ENCODE assay signal across 20 mouse cellular contexts in the genomic region with DNA sequence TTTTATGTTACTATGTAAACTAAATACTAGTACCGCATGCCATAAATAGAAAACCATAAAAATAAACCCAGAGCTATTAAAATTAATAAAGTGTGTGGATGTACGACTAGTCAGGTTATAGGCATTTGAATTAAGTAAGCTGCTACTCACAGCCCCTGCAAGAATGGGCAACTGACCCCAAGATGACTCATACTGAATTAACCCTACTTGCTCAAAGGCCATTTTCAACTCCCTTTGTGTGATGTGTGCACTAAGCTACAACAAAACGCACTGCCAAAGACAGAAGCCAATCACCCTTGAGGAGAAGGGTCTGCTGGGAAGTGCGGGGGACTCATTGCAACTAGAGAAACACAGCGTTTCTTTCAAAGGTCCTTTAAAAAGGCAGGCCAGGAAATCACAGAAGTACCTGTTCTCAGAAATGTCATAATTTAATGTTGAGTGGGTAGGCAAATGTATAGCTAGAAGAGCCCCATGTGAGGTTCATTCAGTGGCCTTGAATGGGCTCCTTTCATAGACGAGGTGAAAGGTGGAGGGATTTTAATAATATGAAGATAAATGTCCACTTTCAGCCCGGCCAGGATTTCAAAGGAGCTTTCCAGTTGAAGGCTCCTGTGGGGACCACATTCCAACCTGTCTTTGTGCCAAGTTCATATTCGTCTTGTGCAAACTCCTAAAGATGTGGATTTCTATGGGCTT.
DNase-seq lines count a peak whose midpoint lies in the region; ATAC-seq and TF ChIP-seq lines count a peak whose summit lies in the region.
"Had no signal": no experiment of that assay in that cellular context is flagged by ENCODE, and none has a peak within 500 bp of the region (broad histone marks: within the 10 kb centered on the region; RNA-seq: fewer than 3 reads in every experiment).

No protein-coding gene starts in this region.

- H3K27ac ChIP-seq in hindbrain, embryonic 12.5 days, result 0 out of 2 replicates have a peak overlapping the region, but pooled peaks have one; percentile 1
- H3K27ac ChIP-seq in hindbrain, postnatal 0 days, result no peak overlapping the region
- H3K27ac ChIP-seq in lung, embryonic 15.5 days, result peak overlapping the region; percentile 81
- H3K27ac ChIP-seq in embryonic fibroblast, embryonic 13.5 days (ENCODE audit: insufficient read depth, low read length), result peak overlapping the region; percentile 12
- no peak overlapping the region for H3K27ac ChIP-seq in limb, embryonic 14.5 days (replicated peaks; ENCODE audit: low read depth, low read length)
- H3K27ac ChIP-seq: embryonic facial prominence, embryonic 12.5 days; forebrain, embryonic 13.5 days; heart, embryonic 10.5 days; intestine, embryonic 15.5 days had no signal

- TF ChIP-seq POLR2A in lung, adult 2 months (IDR thresholded peaks at IDR 0.05; ENCODE audit: borderline replicate concordance, extremely low read depth, low read depth, low read length), result no peak
- TF ChIP-seq POLR2A in embryonic fibroblast, embryonic 13.5 days (IDR thresholded peaks at IDR 0.05; ENCODE audit: low read depth, low read length), result no peak
- no peak for TF ChIP-seq POLR2A in limb, embryonic 14.5 days (IDR thresholded peaks at IDR 0.05; ENCODE audit: borderline replicate concordance, extremely low read depth, insufficient read depth, insufficient read length)

- peaks cover 13% of the 10 kb centered on the region; the same call in 1 of the 2 replicates for H3K36me3 ChIP-seq in hindbrain, embryonic 12.5 days
- peaks cover 3% of the 10 kb centered on the region; the same call in 1 of the 2 replicates for H3K36me3 ChIP-seq in hindbrain, postnatal 0 days (ENCODE audit: insufficient read depth, low read length)
- peaks cover 7% of the 10 kb centered on the region; the same call in 1 of the 2 replicates for H3K36me3 ChIP-seq in lung, embryonic 15.5 days
- peaks cover 11% of the 10 kb centered on the region for H3K36me3 ChIP-seq in limb, embryonic 14.5 days (ENCODE audit: control insufficient read depth, insufficient read depth, low read length)
- H3K36me3 ChIP-seq: intestine, embryonic 15.5 days had no signal

- H3K27me3 ChIP-seq in hindbrain, embryonic 12.5 days, result no peaks in the 10 kb centered on the region
- no peaks in the 10 kb centered on the region for H3K27me3 ChIP-seq in hindbrain, postnatal 0 days (ENCODE audit: insufficient read depth, low read length)
- H3K27me3 ChIP-seq in lung, embryonic 15.5 days, result no peaks in the 10 kb centered on the region
- H3K27me3 ChIP-seq in limb, embryonic 14.5 days (ENCODE audit: control insufficient read depth, insufficient read depth, low read length), result no peaks in the 10 kb centered on the region
- H3K27me3 ChIP-seq: CH12.LX; embryonic facial prominence, embryonic 12.5 days; forebrain, embryonic 13.5 days; intestine, embryonic 15.5 days had no signal

- H3K4me3 ChIP-seq in hindbrain, embryonic 12.5 days, result no peak overlapping the region
- H3K4me3 ChIP-seq in hindbrain, postnatal 0 days (ENCODE audit: low read length), result no peak overlapping the region
- no peak overlapping the region for H3K4me3 ChIP-seq in lung, embryonic 15.5 days
- H3K4me3 ChIP-seq in lung, adult 2 months (replicated peaks; ENCODE audit: extremely low read depth, low read depth, low read length), result no peak overlapping the region
- H3K4me3 ChIP-seq in embryonic fibroblast, embryonic 13.5 days (ENCODE audit: insufficient read depth, low read length), result no peak overlapping the region
- H3K4me3 ChIP-seq in limb, embryonic 14.5 days (replicated peaks; ENCODE audit: low read length), result no peak overlapping the region
- H3K4me3 ChIP-seq: embryonic facial prominence, embryonic 12.5 days; forebrain, embryonic 13.5 days; heart, embryonic 10.5 days; intestine, embryonic 15.5 days had no signal

- no peak overlapping the region for H3K9ac ChIP-seq in hindbrain, embryonic 12.5 days
- H3K9ac ChIP-seq in hindbrain, postnatal 0 days (replicated peaks; ENCODE audit: low read length), result no peak overlapping the region
- H3K9ac ChIP-seq in lung, embryonic 15.5 days, result no peak overlapping the region
- no peak overlapping the region for H3K9ac ChIP-seq in limb, embryonic 14.5 days (ENCODE audit: low read depth, low read length, severe bottlenecking)
- H3K9ac ChIP-seq: embryonic facial prominence, embryonic 12.5 days; forebrain, embryonic 13.5 days; intestine, embryonic 15.5 days had no signal

- no peaks in the 10 kb centered on the region for H3K9me3 ChIP-seq in hindbrain, embryonic 12.5 days (replicated peaks)
- H3K9me3 ChIP-seq in hindbrain, postnatal 0 days (ENCODE audit: low read length), result no peaks in the 10 kb centered on the region
- no peaks in the 10 kb centered on the region for H3K9me3 ChIP-seq in lung, embryonic 15.5 days
- no peaks in the 10 kb centered on the region for H3K9me3 ChIP-seq in limb, embryonic 14.5 days (ENCODE audit: control insufficient read depth, low read length)
- H3K9me3 ChIP-seq: embryonic facial prominence, embryonic 12.5 days; forebrain, embryonic 13.5 days; heart, embryonic 10.5 days; intestine, embryonic 15.5 days had no signal

- no peak for DNase-seq in hindbrain, postnatal 0 days (ENCODE audit: low spot score)
- no peak for DNase-seq in lung, adult 2 months
- DNase-seq in limb, embryonic 14.5 days (ENCODE audit: low spot score), result peak; percentile 45
- no peak for DNase-seq in MN1 (ENCODE audit: low spot score)
- DNase-seq: adrenal gland, postnatal 14 days; cerebellum, adult 11-12 months; cerebellum, adult 9-10 months; cerebellum, postnatal 25 days; gastrocnemius, postnatal 36 days; heart, adult 11 months; heart, postnatal 10 days; heart, postnatal 4 days had no signal

- ATAC-seq in hindbrain, embryonic 12.5 days (ENCODE audit: low FRiP score), result no peak
- no peak for ATAC-seq in hindbrain, postnatal 0 days
- ATAC-seq in lung, embryonic 15.5 days (ENCODE audit: borderline replicate concordance, extremely low read depth, low FRiP score, low TSS enrichment), result no peak
- ATAC-seq in limb, embryonic 14.5 days (ENCODE audit: low FRiP score, low read depth), result no peak
- ATAC-seq: forebrain, embryonic 13.5 days; intestine, embryonic 15.5 days had no signal

- H3K4me2 ChIP-seq in hindbrain, embryonic 12.5 days (replicated peaks), result no peak overlapping the region
- no peak overlapping the region for H3K4me2 ChIP-seq in hindbrain, postnatal 0 days (ENCODE audit: low read depth, low read length)
- no peak overlapping the region for H3K4me2 ChIP-seq in lung, embryonic 15.5 days
- H3K4me2 ChIP-seq in limb, embryonic 14.5 days (replicated peaks; ENCODE audit: low read depth, low read length, severe bottlenecking), result no peak overlapping the region
- H3K4me2 ChIP-seq: embryonic facial prominence, embryonic 12.5 days; forebrain, embryonic 13.5 days; intestine, embryonic 15.5 days had no signal

- TF ChIP-seq CTCF in hindbrain, postnatal 0 days (IDR thresholded peaks at IDR 0.05; ENCODE audit: low read depth), result no peak
- no peak for TF ChIP-seq CTCF in lung, adult 2 months (IDR thresholded peaks at IDR 0.05; ENCODE audit: insufficient read depth, low read length)
- TF ChIP-seq CTCF in embryonic fibroblast, embryonic 13.5 days (IDR thresholded peaks at IDR 0.05; ENCODE audit: borderline replicate concordance, insufficient read depth, low read length), result no peak

- no peaks in the 10 kb centered on the region for H3K4me1 ChIP-seq in hindbrain, embryonic 12.5 days
- no peaks in the 10 kb centered on the region for H3K4me1 ChIP-seq in hindbrain, postnatal 0 days (ENCODE audit: insufficient read depth, low read length)
- no peaks in the 10 kb centered on the region for H3K4me1 ChIP-seq in lung, embryonic 15.5 days
- no peaks in the 10 kb centered on the region for H3K4me1 ChIP-seq in lung, adult 2 months (ENCODE audit: control insufficient read depth, insufficient read depth, low read length)
- peaks cover 11% of the 10 kb centered on the region for H3K4me1 ChIP-seq in embryonic fibroblast, embryonic 13.5 days (ENCODE audit: control insufficient read depth, insufficient read depth, low read length)
- H3K4me1 ChIP-seq in limb, embryonic 14.5 days (ENCODE audit: control insufficient read depth, insufficient read depth, low read length), result peaks cover 5% of the 10 kb centered on the region; the same call in 1 of the 2 replicates
- H3K4me1 ChIP-seq: embryonic facial prominence, embryonic 12.5 days; forebrain, embryonic 13.5 days; heart, embryonic 10.5 days; intestine, embryonic 15.5 days had no signal

- WGBS in hindbrain, embryonic 12.5 days, result 58% methylated on average over 8 of the region's 8 CpGs
- WGBS in hindbrain, postnatal 0 days, result 45% methylated on average over 8 of the region's 8 CpGs
- 47% methylated on average over 8 of the region's 8 CpGs for WGBS in lung, embryonic 15.5 days
- 49% methylated on average over 8 of the region's 8 CpGs for WGBS in lung, adult 2 months
- WGBS in limb, embryonic 14.5 days, result 54% methylated on average over 8 of the region's 8 CpGs

Comparison
In these comparisons a context has a peak if more than half of its experiments do, and no peak if none do; other contexts are left out.
1. H3K27ac ChIP-seq: peak in hindbrain, embryonic 12.5 days (single experiment), lung, embryonic 15.5 days (single experiment) and embryonic fibroblast, embryonic 13.5 days (single experiment); none in hindbrain, postnatal 0 days (single experiment) and limb, embryonic 14.5 days (single experiment).